Mouse (Mus musculus): ENCODE data around the gene Exog. TPM values are rescaled to one million over a fixed set of nuclear protein-coding genes. Genes with fewer than 3 reads are reported as not detected.

The Exog gene
- polyA plus RNA-seq, 1 experiment from 2014 or later = 11.7 TPM

DNA sequence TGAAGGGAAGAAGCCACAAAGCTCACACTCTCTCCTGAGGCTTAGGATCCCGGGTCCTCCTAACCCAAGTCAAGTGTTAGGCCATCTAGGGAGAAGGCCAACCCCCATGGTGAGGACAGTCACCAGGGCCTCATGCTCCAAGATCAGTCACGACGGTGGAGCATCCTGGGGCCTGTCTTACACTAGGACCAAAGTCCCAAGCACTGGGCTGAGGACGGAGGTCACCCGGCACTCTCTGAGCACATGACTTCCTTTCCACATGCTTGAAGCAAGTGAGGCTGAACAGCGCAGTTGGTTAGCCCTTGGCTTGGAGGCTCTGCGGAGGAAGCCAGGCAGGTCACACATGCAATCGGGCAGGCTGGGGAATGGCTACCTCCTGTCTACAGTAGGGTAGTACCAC is 70.2 kb downstream of the Exog start:
- H3K4me3 ChIP-seq = no peak overlapping the region
- no peak for ATAC-seq
- no peaks in the 10 kb centered on the region for H3K4me1 ChIP-seq
- no peak overlapping the region for H3K27ac ChIP-seq
- H3K27me3 ChIP-seq (replicated peaks) = peaks cover 25% of the 10 kb centered on the region
- no peaks in the 10 kb centered on the region for H3K36me3 ChIP-seq
- no peak overlapping the region for H3K4me2 ChIP-seq
- no peak overlapping the region for H3K9ac ChIP-seq
- 65% methylated on average over 8 of the region's 8 CpGs for WGBS (ENCODE audit: insufficient replicate concordance)
- H3K9me3 ChIP-seq (replicated peaks) = no peaks in the 10 kb centered on the region

Other genes starting within 250 kb of the Exog start
- gene Slc22a13, start 235.8 kb upstream of the Exog start, polyA plus RNA-seq (2016; fragmentation: Nextera tagmentation; extraction: Ambion mirVana) = not detected in 2 replicates
- 11.1 and 12.2 TPM in 2 replicates for gene Oxsr1, start 122.5 kb upstream of the Exog start, polyA plus RNA-seq (2016; fragmentation: Nextera tagmentation; extraction: Ambion mirVana)
- 38.0 and 43.1 TPM in 2 replicates for gene Acaa1a, start 105.3 kb upstream of the Exog start, polyA plus RNA-seq (2016; fragmentation: Nextera tagmentation; extraction: Ambion mirVana)
- gene Myd88, start 103.5 kb upstream of the Exog start, polyA plus RNA-seq (2016; fragmentation: Nextera tagmentation; extraction: Ambion mirVana) = 21.3 and 22.2 TPM in 2 replicates
- 4.6 and 5.0 TPM in 2 replicates for gene Xylb, start 87.6 kb upstream of the Exog start, polyA plus RNA-seq (2016; fragmentation: Nextera tagmentation; extraction: Ambion mirVana)
- not detected in 2 replicates for gene Slc22a14, start 79.4 kb upstream of the Exog start, polyA plus RNA-seq (2016; fragmentation: Nextera tagmentation; extraction: Ambion mirVana)
- gene Acvr2b, start 42.8 kb upstream of the Exog start, polyA plus RNA-seq (2016; fragmentation: Nextera tagmentation; extraction: Ambion mirVana) = 7.0 TPM in 2 replicates
- gene Scn5a, start 134.1 kb downstream of the Exog start, polyA plus RNA-seq (2016; fragmentation: Nextera tagmentation; extraction: Ambion mirVana) = 0.02 and 0.10 TPM in 2 replicates

Measured in liver, embryonic 12.5 days (tissue).